In the genomic region with DNA sequence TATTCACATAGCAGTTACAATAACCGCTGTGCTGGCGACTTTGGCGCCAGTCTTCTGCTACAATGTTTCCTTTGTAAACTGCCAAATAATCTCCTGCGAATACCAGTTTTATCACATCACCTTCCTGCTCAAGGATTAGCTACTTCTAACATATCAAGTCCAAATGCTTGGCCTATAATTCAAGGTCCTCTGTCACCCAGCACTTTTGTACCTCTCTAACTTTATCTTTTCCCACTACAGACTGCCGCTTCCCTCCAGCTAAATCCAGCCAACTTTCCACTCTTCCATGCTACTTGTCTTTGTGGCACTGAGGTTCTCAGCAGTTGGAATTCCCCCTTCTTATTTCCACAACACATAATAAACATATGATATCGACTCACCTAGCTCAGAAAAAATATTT, we compare ENCODE assay signal across 13 mouse cellular contexts.
"Had no signal": no experiment of that assay in that cellular context is flagged by ENCODE, and none has a peak within 500 bp of the region (broad histone marks: within the 10 kb centered on the region; RNA-seq: fewer than 3 reads in every experiment).

No protein-coding gene starts in this region.

- H3K4me1 ChIP-seq: kidney, embryonic 15.5 days; limb, embryonic 10.5 days; midbrain, embryonic 10.5 days; neural tube, embryonic 13.5 days had no signal

- DNase-seq: kidney, postnatal 14 days; lung, embryonic 14.5 days; lung, postnatal 10 days; lung, postnatal 4 days; retina, postnatal 1 day; thymus, adult 18-20 months; thymus, postnatal 14 days had no signal

- H3K4me3 ChIP-seq: kidney, embryonic 15.5 days; limb, embryonic 10.5 days; midbrain, embryonic 10.5 days; neural tube, embryonic 13.5 days had no signal

- H3K9ac ChIP-seq: kidney, embryonic 15.5 days; lung, embryonic 14.5 days; neural tube, embryonic 13.5 days had no signal

- H3K27ac ChIP-seq: kidney, embryonic 15.5 days; limb, embryonic 10.5 days; midbrain, embryonic 10.5 days; neural tube, embryonic 13.5 days had no signal

- H3K4me2 ChIP-seq: kidney, embryonic 15.5 days; liver, embryonic 11.5 days; lung, embryonic 14.5 days; neural tube, embryonic 13.5 days had no signal

- H3K9me3 ChIP-seq: kidney, embryonic 15.5 days; limb, embryonic 10.5 days; midbrain, embryonic 10.5 days; neural tube, embryonic 13.5 days had no signal

- H3K27me3 ChIP-seq: kidney, embryonic 15.5 days; neural tube, embryonic 13.5 days had no signal

- ATAC-seq: midbrain, embryonic 16.5 days had no signal

- H3K36me3 ChIP-seq: kidney, embryonic 15.5 days; limb, embryonic 10.5 days; midbrain, embryonic 10.5 days; neural tube, embryonic 13.5 days had no signal
